Mouse (Mus musculus) naive thymus-derived CD4-positive, alpha-beta T cell, adult 2 months (primary cell): Measurements from ENCODE around the gene Qrfpr.

Experiments
- DNase-seq: peaks from one replicate; pipeline ENCODE4 v3.0.0-alpha.2; 2011; ENCODE audit warnings: low read depth

The Qrfpr gene

GRCm38 (mm10) chr3:36221743-36222682 is at the start of gene Qrfpr:
Gene Qrfpr, minus strand, starts transcription at chr3:36222313.
- no peak for DNase-seq

GRCm38 (mm10) chr3:36263873-36264272 is 41.8 kb upstream of the Qrfpr start:
- DNase-seq, result no peak

- DNase-seq, result no peak
Measured at GRCm38 (mm10) chr3:36263265-36263664, 41.2 kb upstream of the Qrfpr start.

GRCm38 (mm10) chr3:36250585-36250984 is 28.5 kb upstream of the Qrfpr start:
- no peak for DNase-seq

GRCm38 (mm10) chr3:36248446-36248845 is 26.3 kb upstream of the Qrfpr start:
- no peak for DNase-seq

- no peak for DNase-seq
Measured at GRCm38 (mm10) chr3:36229941-36230340, 7.8 kb upstream of the Qrfpr start.

GRCm38 (mm10) chr3:36227246-36227645 is 5.1 kb upstream of the Qrfpr start:
- DNase-seq, result no peak

GRCm38 (mm10) chr3:36223361-36223760 is 1.2 kb upstream of the Qrfpr start:
- no peak for DNase-seq

GRCm38 (mm10) chr3:36212758-36213157 is 9.4 kb downstream of the Qrfpr start:
- no peak for DNase-seq

GRCm38 (mm10) chr3:36210939-36211338 is 11.2 kb downstream of the Qrfpr start:
- DNase-seq, result no peak

- DNase-seq, result peak; percentile 43
Measured at GRCm38 (mm10) chr3:36209776-36210555, 12.1 kb downstream of the Qrfpr start.

- DNase-seq, result no peak
Measured at GRCm38 (mm10) chr3:36207520-36208264, 14.4 kb downstream of the Qrfpr start.

GRCm38 (mm10) chr3:36202932-36203331 is 19.2 kb downstream of the Qrfpr start:
- no peak for DNase-seq

GRCm38 (mm10) chr3:36201098-36201497 is 21.0 kb downstream of the Qrfpr start:
- DNase-seq, result no peak

- no peak for DNase-seq
Measured at GRCm38 (mm10) chr3:36189243-36189642, 32.9 kb downstream of the Qrfpr start.

- no peak for DNase-seq
Measured at GRCm38 (mm10) chr3:36186510-36186909, 35.6 kb downstream of the Qrfpr start.

- DNase-seq, result peak; percentile 31
Measured at GRCm38 (mm10) chr3:36181519-36181918, 40.6 kb downstream of the Qrfpr start.

GRCm38 (mm10) chr3:36173761-36174160 is 48.4 kb downstream of the Qrfpr start:
- no peak for DNase-seq

GRCm38 (mm10) chr3:36171348-36171747 is 50.8 kb downstream of the Qrfpr start:
- no peak for DNase-seq

GRCm38 (mm10) chr3:36170670-36171210 is 51.4 kb downstream of the Qrfpr start:
- no peak for DNase-seq

GRCm38 (mm10) chr3:36155268-36155667 is 66.8 kb downstream of the Qrfpr start:
- DNase-seq, result no peak
